Mouse (Mus musculus) limb, embryonic 14.5 days (tissue): ENCODE measurements around the gene Smco3. TPM values are rescaled to one million over a fixed set of nuclear protein-coding genes. Genes with fewer than 3 reads are reported as not detected.
"Not testable (repeated sequence)": the region's sequence is repeated elsewhere in the genome, so short reads cannot be mapped to it uniquely, and the experiment has no call there.

Source experiments
- ATAC-seq: fragments of 200-750 bp; cut with Nextera tagmentation; 2 replicates; pipeline ENCODE4 v1.8.0; 2017; ENCODE audit warnings: low read depth, moderate number of reproducible peaks, moderate TSS enrichment; ENCODE audit not compliant: low FRiP score
- DNase-seq: peaks from one replicate; pipeline ENCODE4 v3.0.0-alpha.2; 2015; ENCODE audit warnings: low spot score
- H3K27ac ChIP-seq: fragments of 300-500 bp; sonication (generic); replicated peaks from 2 replicates; pipeline ENCODE4 v1.5.1; 2014; ENCODE audit warnings: low read depth, mild to moderate bottlenecking, low read length, moderate library complexity, mixed read lengths
- H3K27me3 ChIP-seq: fragments of 300-500 bp; sonication (generic); 2 replicates; pipeline ENCODE4 v1.6.1; 2014; ENCODE audit warnings: low read length, mixed read lengths; ENCODE audit not compliant: control insufficient read depth, insufficient read depth
- H3K36me3 ChIP-seq: fragments of 300-500 bp; sonication (generic); 2 replicates; pipeline ENCODE4 v1.6.1; 2014; ENCODE audit warnings: mild to moderate bottlenecking, low read length, moderate library complexity, mixed read lengths; ENCODE audit not compliant: control insufficient read depth, insufficient read depth
- H3K4me1 ChIP-seq: fragments of 300-500 bp; sonication (generic); 2 replicates; pipeline ENCODE4 v1.6.1; 2014; ENCODE audit warnings: antibody characterized with exemption, low read length, mixed read lengths; ENCODE audit not compliant: control insufficient read depth, insufficient read depth
- H3K4me2 ChIP-seq: fragments of 300-500 bp; sonication (generic); replicated peaks from 2 replicates; pipeline ENCODE4 v1.6.1; 2014; ENCODE audit warnings: low read depth, mild to moderate bottlenecking, low read length, moderate library complexity; ENCODE audit not compliant: severe bottlenecking
- H3K4me3 ChIP-seq: fragments of 300-500 bp; sonication (generic); replicated peaks from 2 replicates; pipeline ENCODE4 v1.5.1; 2014; ENCODE audit warnings: low read length
- H3K9ac ChIP-seq: fragments of 300-500 bp; sonication (generic); 2 replicates; pipeline ENCODE4 v1.6.1; 2014; ENCODE audit warnings: mild to moderate bottlenecking, low read depth, low read length, moderate library complexity; ENCODE audit not compliant: severe bottlenecking
- H3K9me3 ChIP-seq: fragments of 300-500 bp; sonication (generic); 2 replicates; pipeline ENCODE4 v1.6.1; 2016; ENCODE audit warnings: low read length; ENCODE audit not compliant: control insufficient read depth
- POLR2A ChIP-seq: fragments of 200-500 bp; IDR thresholded peaks from 2 replicates; pipeline ENCODE4 v1.8.0; 2012; ENCODE audit warnings: inconsistent platforms, mild to moderate bottlenecking, moderate library complexity, borderline replicate concordance; ENCODE audit not compliant: insufficient read depth, insufficient read length; ENCODE audit errors: extremely low read depth
- WGBS: fragments of 180-500 bp; shearing (Covaris S2); extraction: QIAGEN DNeasy Blood & Tissue Kit; methylation state at CpG from one replicate; pipeline ENCODE4 v1.1.7; 2014; 5-methylcytosine and 5-hydroxymethylcytosine counted together
- polyA plus RNA-seq, 2 experiments: library from polyadenylated mRNA; depleted of rRNA in 1 of 2; stranded (reverse) in 1 of 2; unstranded in 1 of 2; fragments of >200 nt; fragmentation: Nextera tagmentation in 1 of 2; extraction: Ambion mirVana in 1 of 2; gene quantifications; 2 replicates each; pipeline versions ENCODE4 v1.2.1 to v1.2.3; 2012 to 2014

The Smco3 gene
- polyA plus RNA-seq (2012; rRNA removed) = 0.92 and 0.97 TPM in 2 replicates
- polyA plus RNA-seq (2014; fragmentation: Nextera tagmentation; extraction: Ambion mirVana) = 1.4 and 2.0 TPM in 2 replicates

DNA sequence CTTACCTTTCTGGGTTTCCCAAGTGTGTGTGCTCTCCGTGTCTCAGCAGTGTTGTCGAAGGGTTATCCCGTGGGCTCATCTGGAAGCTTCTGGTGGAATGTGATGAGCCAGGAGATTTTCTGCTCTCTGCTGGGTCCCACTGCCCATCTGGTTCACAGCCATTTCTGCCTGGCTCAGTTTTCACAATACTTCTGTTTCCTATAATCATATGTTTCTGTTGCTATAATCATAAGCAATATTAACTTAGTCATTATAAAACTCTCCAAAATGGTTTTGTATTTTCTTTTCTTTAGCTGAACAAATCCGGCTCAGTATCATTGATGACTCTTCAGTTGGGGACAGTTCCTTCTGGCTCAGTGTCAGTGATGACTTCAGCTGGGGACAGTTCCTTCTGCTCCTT lies at the start of gene Smco3:
Smco3 (minus strand) TSS at position 101 of the 400 bp plus-strand sequence.
- Histone ChIP-seq H3K4me2 (no peak within 1 kb of the TSS), H3K27me3 (no peaks in the 10 kb centered on the region), H3K9ac (no peak within 1 kb of the TSS), H3K4me1 (no peaks in the 10 kb centered on the region), H3K4me3 (no peak within 1 kb of the TSS), H3K9me3 (no peaks in the 10 kb centered on the region), H3K36me3 (no peaks in the 10 kb centered on the region), H3K27ac (no peak within 1 kb of the TSS)
- no peak for DNase-seq
- ATAC-seq = no peak
- WGBS = 45% methylated on average over 4 of the region's 4 CpGs
- no peak for TF ChIP-seq POLR2A

DNA sequence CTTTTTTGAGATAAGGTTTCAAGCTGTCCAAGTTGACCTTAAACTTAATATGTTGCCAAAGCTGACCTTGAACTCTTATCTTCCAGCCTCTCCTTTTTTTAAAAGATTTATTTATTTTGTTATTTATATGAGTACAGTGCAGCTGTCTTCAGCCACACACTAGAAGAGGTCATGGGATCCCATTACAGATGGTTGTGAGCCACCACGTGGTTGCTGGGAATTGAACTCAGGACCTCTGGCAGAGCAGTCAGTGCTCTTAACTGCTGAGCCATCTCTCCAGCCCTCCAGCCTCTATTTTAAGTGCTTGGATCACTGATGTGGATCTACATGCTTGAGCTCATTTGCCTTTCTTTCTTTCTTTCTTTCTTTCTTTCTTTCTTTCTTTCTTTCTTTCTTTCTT lies 49.5 kb upstream of the Smco3 start:
- H3K27me3 ChIP-seq, H3K4me2 ChIP-seq, H3K4me3 ChIP-seq, H3K36me3 ChIP-seq, ATAC-seq, H3K4me1 ChIP-seq, H3K27ac ChIP-seq, DNase-seq, H3K9ac ChIP-seq, H3K9me3 ChIP-seq: not testable (repeated sequence)
- 36% methylated on average over 1 of the region's 1 CpGs for WGBS

DNA sequence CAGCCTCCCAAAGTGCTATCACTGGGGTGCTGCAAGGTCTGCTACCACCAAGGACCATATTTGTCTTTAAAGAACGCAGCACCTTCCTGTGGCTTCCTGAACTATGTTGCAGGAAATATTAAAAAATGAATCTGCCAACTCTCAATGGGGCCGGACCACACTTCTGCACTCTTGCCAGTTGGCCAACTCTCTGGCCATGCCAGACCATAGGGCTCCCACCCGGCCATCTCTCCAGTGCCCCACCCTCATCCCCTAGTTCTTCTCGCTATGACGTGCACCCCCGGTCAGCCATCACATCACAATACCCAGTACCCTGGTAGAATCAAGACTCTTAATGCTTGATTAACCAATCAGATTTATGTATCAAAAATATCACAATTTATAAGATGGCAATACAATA lies 48.7 kb upstream of the Smco3 start:
- Histone ChIP-seq H3K27ac (no peak overlapping the region), H3K9me3 (no peaks in the 10 kb centered on the region), H3K27me3 (no peaks in the 10 kb centered on the region), H3K4me2 (no peak overlapping the region), H3K9ac (no peak overlapping the region), H3K4me1 (peaks cover 5% of the 10 kb centered on the region), H3K36me3 (no peaks in the 10 kb centered on the region), H3K4me3 (no peak overlapping the region)
- DNase-seq = no peak
- WGBS = 94% methylated on average over 6 of the region's 6 CpGs
- no peak for ATAC-seq
- TF ChIP-seq POLR2A = no peak

DNA sequence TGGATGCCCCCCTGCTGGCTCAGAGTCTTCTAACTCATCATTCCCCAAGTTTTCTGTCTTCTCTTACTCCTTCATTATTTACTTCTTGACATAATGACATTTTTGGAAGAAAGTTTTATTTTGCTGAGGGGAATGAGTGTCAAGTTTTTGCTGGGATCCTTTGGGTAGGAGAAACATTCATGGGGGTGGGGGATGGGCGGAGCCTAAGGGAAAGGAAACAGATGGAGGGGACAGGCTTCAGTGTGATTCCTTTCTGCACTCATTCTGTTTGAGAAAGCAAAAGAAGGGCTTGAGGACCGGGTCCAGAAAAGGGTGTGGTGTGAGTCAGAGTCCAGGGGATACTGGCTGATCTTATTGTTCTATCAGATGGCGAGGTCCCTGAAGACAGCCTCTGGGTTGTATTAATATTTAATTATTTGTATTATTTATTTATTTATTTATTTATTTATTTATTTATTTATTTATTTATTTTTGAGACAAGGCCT lies 48.2 kb upstream of the Smco3 start:
- H3K9ac ChIP-seq = no peak overlapping the region
- no peaks in the 10 kb centered on the region for H3K27me3 ChIP-seq
- no peak overlapping the region for H3K4me2 ChIP-seq
- peaks cover 5% of the 10 kb centered on the region for H3K4me1 ChIP-seq
- WGBS = 88% methylated on average over 3 of the region's 3 CpGs
- no peak for TF ChIP-seq POLR2A
- H3K9me3 ChIP-seq = no peaks in the 10 kb centered on the region
- ATAC-seq (peak; percentile 26; the same call in 1 of the 2 replicates), DNase-seq (no peak)
- no peak overlapping the region for H3K4me3 ChIP-seq
- no peak overlapping the region for H3K27ac ChIP-seq
- H3K36me3 ChIP-seq = no peaks in the 10 kb centered on the region

DNA sequence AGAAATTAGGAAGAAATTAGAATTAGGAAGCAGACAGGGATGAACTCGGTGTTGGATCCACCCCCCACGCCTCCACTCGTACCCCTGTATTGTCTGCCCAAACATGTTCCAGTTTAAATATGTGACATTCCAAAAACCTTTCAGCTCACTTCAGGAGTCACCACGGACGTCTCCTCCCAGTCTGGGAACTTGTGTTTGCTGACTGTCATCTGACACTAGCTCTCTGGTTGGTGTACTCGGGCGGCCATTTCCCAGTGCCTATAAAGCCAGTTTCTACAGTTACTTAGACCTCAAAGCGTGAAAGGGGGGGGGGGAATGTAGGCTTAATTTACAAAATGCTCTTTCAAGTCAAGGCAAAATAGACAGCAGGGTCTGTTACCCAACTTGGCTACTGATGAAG lies 46.4 kb upstream of the Smco3 start:
- H3K4me2 ChIP-seq = no peak overlapping the region
- DNase-seq = no peak
- no peaks in the 10 kb centered on the region for H3K36me3 ChIP-seq
- ATAC-seq = no peak
- peaks cover 5% of the 10 kb centered on the region for H3K4me1 ChIP-seq
- no peaks in the 10 kb centered on the region for H3K27me3 ChIP-seq
- WGBS = 42% methylated on average over 8 of the region's 8 CpGs
- no peaks in the 10 kb centered on the region for H3K9me3 ChIP-seq
- H3K4me3 ChIP-seq = no peak overlapping the region
- H3K9ac ChIP-seq = no peak overlapping the region
- TF ChIP-seq POLR2A = no peak
- H3K27ac ChIP-seq = no peak overlapping the region

DNA sequence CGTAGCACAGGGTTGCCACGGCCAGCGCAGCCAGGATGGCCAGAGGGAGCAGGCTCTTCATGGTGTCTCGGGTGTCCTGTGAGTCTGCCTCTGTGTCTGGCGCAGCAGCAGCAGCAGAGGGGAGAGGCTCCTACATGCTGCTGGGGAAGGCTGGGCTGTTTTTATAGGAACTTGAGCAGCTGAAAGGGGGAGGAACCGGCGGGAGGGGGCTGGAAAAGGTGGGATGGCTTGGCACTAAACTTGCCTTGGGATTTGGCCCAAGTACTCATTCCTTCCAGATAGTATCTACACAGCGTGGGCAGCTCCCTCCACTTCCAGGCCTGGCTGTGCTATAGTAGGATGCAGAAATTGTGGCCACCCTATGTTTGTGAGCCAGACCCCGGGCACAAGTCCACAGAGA lies 40.4 kb upstream of the Smco3 start, which contains the start of gene Mgp:
Mgp (minus strand) TSS at position 154 of the 400 bp plus-strand sequence.
- peak within 1 kb of the TSS; percentile 45 for H3K4me2 ChIP-seq
- TF ChIP-seq POLR2A = peak; percentile 68; the same call in 1 of the 2 replicates
- peak; percentile 85 for ATAC-seq
- peak; percentile 82 for DNase-seq
- peak within 1 kb of the TSS; percentile 46 for H3K9ac ChIP-seq
- 0 out of 2 replicates have a peak, but pooled peaks cover 3% of the 10 kb centered on the region for H3K36me3 ChIP-seq
- no peaks in the 10 kb centered on the region for H3K9me3 ChIP-seq
- WGBS = 11% methylated on average over 9 of the region's 9 CpGs
- H3K4me1 ChIP-seq = peaks cover 25% of the 10 kb centered on the region
- peak within 1 kb of the TSS; percentile 69 for H3K27ac ChIP-seq
- peak within 1 kb of the TSS; percentile 43 for H3K4me3 ChIP-seq
- H3K27me3 ChIP-seq = no peaks in the 10 kb centered on the region
